ENCODE assay signal across 9 mouse cellular contexts in genomic region chr4:135298680-135299079, GRCm38 (mm10). TPM values are rescaled to one million over a fixed set of nuclear protein-coding genes. Genes with fewer than 3 reads are reported as not detected.
DNase-seq lines count a peak whose midpoint lies in the region; ATAC-seq and TF ChIP-seq lines count a peak whose summit lies in the region.
"Had no signal": no experiment of that assay in that cellular context is flagged by ENCODE, and none has a peak within 500 bp of the region (broad histone marks: within the 10 kb centered on the region; RNA-seq: fewer than 3 reads in every experiment).

No protein-coding gene starts in this region.

- no peak overlapping the region for H3K9ac ChIP-seq in forebrain, postnatal 0 days
- no peak overlapping the region for H3K9ac ChIP-seq in forebrain, embryonic 12.5 days
- H3K9ac ChIP-seq in intestine, embryonic 15.5 days: no peak overlapping the region
- no peak overlapping the region for H3K9ac ChIP-seq in intestine, postnatal 0 days (ENCODE audit: low read depth, low read length)
- H3K9ac ChIP-seq in limb, embryonic 14.5 days (ENCODE audit: low read depth, low read length, severe bottlenecking): no peak overlapping the region

- no peaks in the 10 kb centered on the region for H3K4me1 ChIP-seq in forebrain, postnatal 0 days (ENCODE audit: insufficient read depth)
- peaks cover 7% of the 10 kb centered on the region for H3K4me1 ChIP-seq in forebrain, embryonic 12.5 days
- H3K4me1 ChIP-seq in intestine, embryonic 15.5 days (replicated peaks): 0 out of 2 replicates have a peak, but pooled peaks cover 2% of the 10 kb centered on the region
- H3K4me1 ChIP-seq in intestine, postnatal 0 days (replicated peaks; ENCODE audit: control insufficient read depth, insufficient read depth, low read length): no peaks in the 10 kb centered on the region
- H3K4me1 ChIP-seq in limb, embryonic 14.5 days (ENCODE audit: control insufficient read depth, insufficient read depth, low read length): peaks cover 23% of the 10 kb centered on the region

- H3K27ac ChIP-seq in forebrain, postnatal 0 days (ENCODE audit: low read depth, low read length): no peak overlapping the region
- H3K27ac ChIP-seq in forebrain, embryonic 12.5 days: no peak overlapping the region
- H3K27ac ChIP-seq in intestine, embryonic 15.5 days: no peak overlapping the region
- H3K27ac ChIP-seq in intestine, postnatal 0 days (ENCODE audit: low read depth, low read length): no peak overlapping the region
- peak overlapping the region; percentile 78 for H3K27ac ChIP-seq in limb, embryonic 14.5 days (replicated peaks; ENCODE audit: low read depth, low read length)

- no peaks in the 10 kb centered on the region for H3K36me3 ChIP-seq in forebrain, postnatal 0 days (ENCODE audit: insufficient read depth)
- no peaks in the 10 kb centered on the region for H3K36me3 ChIP-seq in forebrain, embryonic 12.5 days (replicated peaks)
- H3K36me3 ChIP-seq in intestine, embryonic 15.5 days: no peaks in the 10 kb centered on the region
- H3K36me3 ChIP-seq in intestine, postnatal 0 days (ENCODE audit: control insufficient read depth, insufficient read depth): no peaks in the 10 kb centered on the region
- no peaks in the 10 kb centered on the region for H3K36me3 ChIP-seq in limb, embryonic 14.5 days (ENCODE audit: control insufficient read depth, insufficient read depth, low read length)

- WGBS in forebrain, postnatal 0 days: 83% methylated on average over 10 of the region's 10 CpGs
- 91% methylated on average over 10 of the region's 10 CpGs for WGBS in forebrain, embryonic 12.5 days
- 79% methylated on average over 10 of the region's 10 CpGs for WGBS in intestine, embryonic 15.5 days
- 56% methylated on average over 10 of the region's 10 CpGs for WGBS in intestine, postnatal 0 days
- 80% methylated on average over 10 of the region's 10 CpGs for WGBS in limb, embryonic 14.5 days

- H3K4me3 ChIP-seq in forebrain, postnatal 0 days (ENCODE audit: low read depth, low read length): no peak overlapping the region
- no peak overlapping the region for H3K4me3 ChIP-seq in forebrain, embryonic 12.5 days (replicated peaks)
- no peak overlapping the region for H3K4me3 ChIP-seq in intestine, embryonic 15.5 days (replicated peaks)
- no peak overlapping the region for H3K4me3 ChIP-seq in intestine, postnatal 0 days (ENCODE audit: low read depth, low read length)
- no peak overlapping the region for H3K4me3 ChIP-seq in limb, embryonic 14.5 days (replicated peaks; ENCODE audit: low read length)

- no peak overlapping the region for H3K4me2 ChIP-seq in forebrain, postnatal 0 days (ENCODE audit: low read depth)
- no peak overlapping the region for H3K4me2 ChIP-seq in forebrain, embryonic 12.5 days
- no peak overlapping the region for H3K4me2 ChIP-seq in intestine, embryonic 15.5 days (replicated peaks)
- no peak overlapping the region for H3K4me2 ChIP-seq in intestine, postnatal 0 days (replicated peaks; ENCODE audit: low read depth)
- no peak overlapping the region for H3K4me2 ChIP-seq in limb, embryonic 14.5 days (replicated peaks; ENCODE audit: low read depth, low read length, severe bottlenecking)

- no peak for TF ChIP-seq CTCF in forebrain, postnatal 0 days (IDR thresholded peaks at IDR 0.05; ENCODE audit: low read depth)
- TF ChIP-seq CTCF in intestine, postnatal 0 days (IDR thresholded peaks at IDR 0.05; ENCODE audit: low read depth): no peak

- DNase-seq in forebrain, postnatal 0 days: no peak
- peak; percentile 30 for DNase-seq in Muller cell, postnatal 12 days (ENCODE audit: inconsistent ontology term)
- DNase-seq in limb, embryonic 14.5 days (ENCODE audit: low spot score): no peak
- DNase-seq in thymus, postnatal 10 days (ENCODE audit: low spot score in 2 of 2): no peak
- DNase-seq in adrenal gland, postnatal 10 days: no peak

- H3K9me3 ChIP-seq in forebrain, postnatal 0 days (ENCODE audit: low read length): no peaks in the 10 kb centered on the region
- no peaks in the 10 kb centered on the region for H3K9me3 ChIP-seq in forebrain, embryonic 12.5 days
- no peaks in the 10 kb centered on the region for H3K9me3 ChIP-seq in intestine, embryonic 15.5 days
- H3K9me3 ChIP-seq in intestine, postnatal 0 days (ENCODE audit: control insufficient read depth): no peaks in the 10 kb centered on the region
- H3K9me3 ChIP-seq in limb, embryonic 14.5 days (ENCODE audit: control insufficient read depth, low read length): no peaks in the 10 kb centered on the region

- TF ChIP-seq POLR2A in limb, embryonic 14.5 days (IDR thresholded peaks at IDR 0.05; ENCODE audit: borderline replicate concordance, extremely low read depth, insufficient read depth, insufficient read length): no peak

- ATAC-seq in forebrain, postnatal 0 days: 0 out of 2 replicates have a peak, but pooled peaks have one; percentile 2
- no peak for ATAC-seq in forebrain, embryonic 12.5 days (ENCODE audit: low FRiP score)
- ATAC-seq in intestine, embryonic 15.5 days: 0 out of 2 replicates have a peak, but pooled peaks have one; percentile 11
- ATAC-seq in intestine, postnatal 0 days: no peak; the same call in 1 of the 2 replicates
- no peak for ATAC-seq in limb, embryonic 14.5 days (ENCODE audit: low FRiP score, low read depth)
- ATAC-seq: Patski had no signal

- H3K27me3 ChIP-seq in forebrain, postnatal 0 days (ENCODE audit: insufficient read depth, low read length): no peaks in the 10 kb centered on the region
- no peaks in the 10 kb centered on the region for H3K27me3 ChIP-seq in forebrain, embryonic 12.5 days
- no peaks in the 10 kb centered on the region for H3K27me3 ChIP-seq in intestine, embryonic 15.5 days (replicated peaks)
- H3K27me3 ChIP-seq in intestine, postnatal 0 days (replicated peaks; ENCODE audit: control insufficient read depth, insufficient read depth, low read length): no peaks in the 10 kb centered on the region
- no peaks in the 10 kb centered on the region for H3K27me3 ChIP-seq in limb, embryonic 14.5 days (ENCODE audit: control insufficient read depth, insufficient read depth, low read length)
- H3K27me3 ChIP-seq: Patski had no signal

RNA-seq across cellular contexts. Expression of gene Clic4, which starts 26.1 kb away (rescaled TPM):
- 44.0 and 65.2 TPM in 2 replicates for total RNA-seq in forebrain, postnatal 0 days (2014; rRNA removed)
- 34.5 and 41.5 TPM in 2 replicates for polyA plus RNA-seq in forebrain, postnatal 0 days (2015; fragmentation: Nextera tagmentation; extraction: Ambion mirVana)
- polyA plus RNA-seq in forebrain, embryonic 12.5 days (2016; fragmentation: Nextera tagmentation; extraction: Ambion mirVana): 205 and 221 TPM in 2 replicates
- 126 and 135 TPM in 2 replicates for polyA plus RNA-seq in intestine, embryonic 15.5 days (2015; fragmentation: Nextera tagmentation; extraction: Ambion mirVana)
- polyA plus RNA-seq in intestine, postnatal 0 days (2015; fragmentation: Nextera tagmentation; extraction: Ambion mirVana): 66.9 and 67.9 TPM in 2 replicates
- polyA plus RNA-seq in limb, embryonic 14.5 days (2012; rRNA removed): 68.0 and 72.1 TPM in 2 replicates
- 88.2 and 98.9 TPM in 2 replicates for polyA plus RNA-seq in limb, embryonic 14.5 days (2014; fragmentation: Nextera tagmentation; extraction: Ambion mirVana)
- 100 to 1,000 TPM; 109 to 128 TPM for total RNA-seq in adrenal gland, postnatal 10 days (2021)

RNA-seq across cellular contexts. Expression of gene Srrm1, which starts 54.4 kb away (rescaled TPM):
- total RNA-seq in forebrain, postnatal 0 days (2014; rRNA removed): 38.5 and 46.6 TPM in 2 replicates
- polyA plus RNA-seq in forebrain, postnatal 0 days (2015; fragmentation: Nextera tagmentation; extraction: Ambion mirVana): 129 and 173 TPM in 2 replicates
- polyA plus RNA-seq in forebrain, embryonic 12.5 days (2016; fragmentation: Nextera tagmentation; extraction: Ambion mirVana): 272 and 275 TPM in 2 replicates
- polyA plus RNA-seq in intestine, embryonic 15.5 days (2015; fragmentation: Nextera tagmentation; extraction: Ambion mirVana): 189 and 248 TPM in 2 replicates
- polyA plus RNA-seq in intestine, postnatal 0 days (2015; fragmentation: Nextera tagmentation; extraction: Ambion mirVana): 113 and 126 TPM in 2 replicates
- polyA plus RNA-seq in limb, embryonic 14.5 days (2012; rRNA removed): 158 and 197 TPM in 2 replicates
- 176 and 202 TPM in 2 replicates for polyA plus RNA-seq in limb, embryonic 14.5 days (2014; fragmentation: Nextera tagmentation; extraction: Ambion mirVana)
- 100 to 1,000 TPM; 104 to 137 TPM for total RNA-seq in adrenal gland, postnatal 10 days (2021)

Comparison
In these comparisons a context has a peak if more than half of its experiments do, and no peak if none do; other contexts are left out.
1. ATAC-seq: peak in forebrain, postnatal 0 days (single experiment) and intestine, embryonic 15.5 days (single experiment); none in forebrain, embryonic 12.5 days (single experiment), intestine, postnatal 0 days (single experiment) and limb, embryonic 14.5 days (single experiment).